Mouse (Mus musculus): ENCODE results near the gene Snx33. TPM values are rescaled to one million over a fixed set of nuclear protein-coding genes. Genes with fewer than 3 reads are reported as not detected.

Snx33 gene
- polyA plus RNA-seq, 1 experiment from 2014 or later, result 6.5 TPM

DNA sequence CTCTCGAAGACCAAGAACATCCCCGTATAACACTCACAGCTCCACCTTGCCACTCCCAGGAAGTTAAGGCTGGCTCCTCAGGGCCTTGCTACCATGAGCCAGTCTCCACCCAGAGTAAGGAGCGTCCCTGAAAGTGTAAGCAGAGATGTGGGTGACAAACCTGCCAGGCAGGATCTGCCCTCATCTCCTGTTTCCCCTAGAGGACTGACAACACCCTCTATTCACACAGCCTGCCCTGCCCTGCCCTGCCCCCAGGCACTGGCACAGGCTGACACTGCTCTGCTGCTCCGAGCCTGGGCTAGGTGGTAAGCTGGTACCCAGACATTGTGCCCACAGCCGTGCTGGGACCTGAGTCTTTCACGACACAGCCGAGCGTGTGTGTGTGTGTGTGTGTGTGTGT lies 27.0 kb downstream of the Snx33 start:
- Histone ChIP-seq H3K36me3 (ENCODE audit: control insufficient read depth, insufficient read depth, low read length) (no peaks in the 10 kb centered on the region), H3K4me2 (ENCODE audit: low read depth) (no peak overlapping the region), H3K9me3 (ENCODE audit: control insufficient read depth, low read length) (no peaks in the 10 kb centered on the region), H3K27me3 (ENCODE audit: control insufficient read depth, insufficient read depth, low read length) (no peaks in the 10 kb centered on the region), H3K4me1 (ENCODE audit: control insufficient read depth, insufficient read depth, low read length) (no peaks in the 10 kb centered on the region), H3K9ac (ENCODE audit: low read length) (no peak overlapping the region), H3K27ac (ENCODE audit: low read depth, low read length) (no peak overlapping the region), H3K4me3 (ENCODE audit: low read depth, low read length) (no peak overlapping the region)
- 70% methylated on average over 8 of the region's 8 CpGs for WGBS
- no peak for ATAC-seq (ENCODE audit: insufficient read depth, low FRiP score, low TSS enrichment)
- DNase-seq (ENCODE audit: low spot score), result no peak

DNA sequence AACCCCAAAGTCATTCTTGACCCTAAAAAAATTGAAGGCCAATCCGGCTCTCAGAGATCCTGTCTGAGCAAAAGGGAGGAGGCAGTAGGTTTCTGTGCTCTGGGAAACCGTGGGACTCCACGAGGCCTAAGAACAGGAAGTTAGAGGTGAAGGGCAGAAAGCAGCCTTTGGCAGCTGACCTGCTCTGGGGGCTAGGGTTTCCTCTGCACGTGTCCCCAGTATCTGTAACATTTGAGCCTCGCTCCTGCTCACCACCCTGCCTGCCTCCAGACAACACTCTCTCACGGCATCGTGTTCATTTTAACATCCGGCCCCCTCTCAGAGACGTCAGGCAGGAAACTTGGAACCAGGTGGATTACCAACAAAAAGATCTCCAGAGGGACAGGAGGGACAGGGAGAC lies 27.6 kb downstream of the Snx33 start:
- no peak overlapping the region for H3K4me3 ChIP-seq (ENCODE audit: low read depth, low read length)
- no peak overlapping the region for H3K4me2 ChIP-seq (ENCODE audit: low read depth)
- ATAC-seq (ENCODE audit: insufficient read depth, low FRiP score, low TSS enrichment) (no peak), DNase-seq (ENCODE audit: low spot score) (no peak)
- no peaks in the 10 kb centered on the region for H3K27me3 ChIP-seq (ENCODE audit: control insufficient read depth, insufficient read depth, low read length)
- H3K36me3 ChIP-seq (ENCODE audit: control insufficient read depth, insufficient read depth, low read length), result no peaks in the 10 kb centered on the region
- no peak overlapping the region for H3K27ac ChIP-seq (ENCODE audit: low read depth, low read length)
- 65% methylated on average over 9 of the region's 9 CpGs for WGBS
- H3K9ac ChIP-seq (ENCODE audit: low read length), result no peak overlapping the region
- H3K4me1 ChIP-seq (ENCODE audit: control insufficient read depth, insufficient read depth, low read length), result no peaks in the 10 kb centered on the region
- no peaks in the 10 kb centered on the region for H3K9me3 ChIP-seq (ENCODE audit: control insufficient read depth, low read length)

DNA sequence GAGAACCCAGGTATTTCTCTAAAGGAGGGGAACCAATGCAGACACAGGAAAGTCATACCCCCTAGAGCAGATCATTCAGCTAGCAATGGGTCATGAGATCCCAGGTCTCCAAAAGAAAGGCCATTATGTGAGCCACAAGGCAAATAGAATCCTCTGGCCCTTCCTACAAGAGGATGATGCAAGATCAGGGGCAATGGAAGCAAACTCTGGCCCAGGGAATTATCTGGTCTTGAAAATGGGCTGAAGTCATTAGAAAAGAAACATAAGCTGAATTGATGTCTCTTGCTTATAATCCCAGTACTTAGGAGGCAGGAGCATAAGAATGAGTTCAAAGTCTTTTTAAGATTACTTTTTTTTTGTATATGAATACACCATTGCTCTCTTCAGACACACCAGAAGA lies 28.1 kb downstream of the Snx33 start:
- Histone ChIP-seq H3K4me2 (ENCODE audit: low read depth) (no peak overlapping the region), H3K9ac (ENCODE audit: low read length) (no peak overlapping the region), H3K27me3 (ENCODE audit: control insufficient read depth, insufficient read depth, low read length) (no peaks in the 10 kb centered on the region), H3K36me3 (ENCODE audit: control insufficient read depth, insufficient read depth, low read length) (no peaks in the 10 kb centered on the region), H3K4me3 (ENCODE audit: low read depth, low read length) (no peak overlapping the region), H3K9me3 (ENCODE audit: control insufficient read depth, low read length) (no peaks in the 10 kb centered on the region), H3K4me1 (ENCODE audit: control insufficient read depth, insufficient read depth, low read length) (no peaks in the 10 kb centered on the region), H3K27ac (ENCODE audit: low read depth, low read length) (no peak overlapping the region)
- ATAC-seq (ENCODE audit: insufficient read depth, low FRiP score, low TSS enrichment) (no peak), DNase-seq (ENCODE audit: low spot score) (no peak)

DNA sequence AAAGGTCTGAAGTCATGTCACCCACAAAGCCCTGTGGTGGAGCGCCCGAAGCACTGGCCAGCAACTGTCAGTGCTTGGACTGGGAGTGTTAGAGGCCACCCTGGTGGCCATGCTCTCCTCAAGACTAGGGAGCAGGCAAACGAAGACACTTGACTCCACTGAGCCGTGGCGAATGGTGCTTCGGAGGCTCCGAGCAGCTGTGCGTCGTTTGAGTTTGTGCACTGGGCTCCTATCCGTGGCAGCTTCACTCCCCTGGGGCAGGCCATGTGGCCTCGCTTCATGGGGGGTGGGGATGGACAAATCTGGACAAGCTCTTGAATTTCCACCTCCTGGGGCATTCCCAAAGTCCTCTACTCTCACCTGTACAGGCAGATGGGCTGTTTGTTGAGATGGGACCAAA lies 28.8 kb downstream of the Snx33 start:
- no peaks in the 10 kb centered on the region for H3K4me1 ChIP-seq (ENCODE audit: control insufficient read depth, insufficient read depth, low read length)
- H3K4me2 ChIP-seq (ENCODE audit: low read depth), result no peak overlapping the region
- no peak overlapping the region for H3K4me3 ChIP-seq (ENCODE audit: low read depth, low read length)
- H3K27me3 ChIP-seq (ENCODE audit: control insufficient read depth, insufficient read depth, low read length), result no peaks in the 10 kb centered on the region
- 64% methylated on average over 11 of the region's 11 CpGs for WGBS
- ATAC-seq (ENCODE audit: insufficient read depth, low FRiP score, low TSS enrichment), result no peak
- no peak overlapping the region for H3K27ac ChIP-seq (ENCODE audit: low read depth, low read length)
- no peak overlapping the region for H3K9ac ChIP-seq (ENCODE audit: low read length)
- no peaks in the 10 kb centered on the region for H3K36me3 ChIP-seq (ENCODE audit: control insufficient read depth, insufficient read depth, low read length)
- DNase-seq (ENCODE audit: low spot score), result no peak
- no peaks in the 10 kb centered on the region for H3K9me3 ChIP-seq (ENCODE audit: control insufficient read depth, low read length)

DNA sequence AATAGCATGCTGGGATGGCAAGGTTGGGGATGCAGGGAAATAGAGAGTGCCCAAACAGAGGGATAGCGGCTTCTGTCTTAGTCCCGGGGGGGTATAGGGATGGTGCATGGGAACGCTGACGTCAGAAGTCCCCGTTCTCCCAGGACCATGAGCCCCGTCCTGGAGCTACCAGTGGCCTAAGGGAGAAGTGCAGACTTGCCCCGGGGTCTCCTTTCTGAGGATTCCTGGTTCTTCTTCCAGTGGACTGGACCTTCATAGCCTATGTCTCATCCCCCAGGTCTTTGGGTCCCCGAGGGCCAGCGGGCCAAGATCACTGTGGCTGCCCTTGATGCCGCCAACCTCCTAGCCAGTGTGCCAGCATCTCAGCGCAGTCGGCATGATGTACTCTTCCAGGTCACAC lies 31.4 kb downstream of the Snx33 start:
- no peaks in the 10 kb centered on the region for H3K36me3 ChIP-seq (ENCODE audit: control insufficient read depth, insufficient read depth, low read length)
- whole genome bisulfite sequencing, result 91% methylated on average over 12 of the region's 12 CpGs
- DNase-seq (ENCODE audit: low spot score) (no peak), ATAC-seq (ENCODE audit: insufficient read depth, low FRiP score, low TSS enrichment) (no peak)
- H3K27me3 ChIP-seq (ENCODE audit: control insufficient read depth, insufficient read depth, low read length), result 0 out of 2 replicates have a peak, but pooled peaks cover 3% of the 10 kb centered on the region
- no peaks in the 10 kb centered on the region for H3K4me1 ChIP-seq (ENCODE audit: control insufficient read depth, insufficient read depth, low read length)
- H3K4me3 ChIP-seq (ENCODE audit: low read depth, low read length), result no peak overlapping the region
- H3K9ac ChIP-seq (ENCODE audit: low read length), result no peak overlapping the region
- no peak overlapping the region for H3K4me2 ChIP-seq (ENCODE audit: low read depth)
- H3K9me3 ChIP-seq (ENCODE audit: control insufficient read depth, low read length), result no peaks in the 10 kb centered on the region
- no peak overlapping the region for H3K27ac ChIP-seq (ENCODE audit: low read depth, low read length)

DNA sequence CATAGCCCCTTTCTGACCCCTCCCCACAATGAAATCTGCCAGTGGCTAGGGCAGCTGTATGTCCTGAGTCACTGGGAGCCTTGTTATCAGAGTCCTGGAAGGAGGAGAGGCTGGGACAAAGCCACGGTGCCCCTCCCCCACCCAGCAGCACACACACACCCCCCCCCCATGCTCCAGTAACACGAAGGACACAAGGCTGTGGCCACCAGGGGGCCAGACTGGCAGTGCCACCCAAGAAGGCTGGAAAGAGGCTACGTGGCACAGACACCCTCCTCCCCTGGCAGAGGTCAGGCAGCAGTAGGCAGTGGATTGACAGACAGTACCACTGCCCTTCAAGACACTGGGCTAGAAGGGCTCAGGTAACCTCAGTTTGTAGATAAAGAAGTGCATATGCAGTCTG lies 34.2 kb downstream of the Snx33 start:
- Histone ChIP-seq H3K4me2 (ENCODE audit: low read depth) (no peak overlapping the region), H3K4me3 (ENCODE audit: low read depth, low read length) (no peak overlapping the region), H3K27me3 (ENCODE audit: control insufficient read depth, insufficient read depth, low read length) (0 out of 2 replicates have a peak, but pooled peaks cover 3% of the 10 kb centered on the region), H3K9me3 (ENCODE audit: control insufficient read depth, low read length) (no peaks in the 10 kb centered on the region), H3K4me1 (ENCODE audit: control insufficient read depth, insufficient read depth, low read length) (0 out of 2 replicates have a peak, but pooled peaks cover 2% of the 10 kb centered on the region), H3K9ac (ENCODE audit: low read length) (no peak overlapping the region), H3K27ac (ENCODE audit: low read depth, low read length) (no peak overlapping the region), H3K36me3 (ENCODE audit: control insufficient read depth, insufficient read depth, low read length) (no peaks in the 10 kb centered on the region)
- ATAC-seq (ENCODE audit: insufficient read depth, low FRiP score, low TSS enrichment) (no peak), DNase-seq (ENCODE audit: low spot score) (peak; percentile 50)
- WGBS, result 18% methylated on average over 3 of the region's 3 CpGs

DNA sequence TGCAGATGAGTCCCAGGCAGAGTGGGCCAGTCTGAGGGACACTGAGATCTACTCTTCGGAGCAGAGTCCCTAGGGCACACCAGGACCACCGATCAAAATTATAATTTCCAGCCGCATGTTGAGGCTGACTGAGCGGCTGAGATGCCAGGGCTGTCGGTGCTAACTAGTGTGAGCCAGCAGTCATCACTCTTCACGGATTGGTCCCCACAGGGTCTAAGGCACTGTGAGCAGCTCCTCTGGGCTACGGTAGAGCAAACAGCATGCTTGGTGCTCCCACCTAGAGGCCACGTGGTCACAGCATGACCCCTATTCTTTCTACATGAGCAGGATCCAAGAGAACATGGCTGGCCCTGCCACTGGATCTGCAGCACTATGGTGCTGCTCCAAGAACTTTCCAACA lies 34.9 kb downstream of the Snx33 start:
- H3K27ac ChIP-seq (ENCODE audit: low read depth, low read length), result no peak overlapping the region
- 0 out of 2 replicates have a peak, but pooled peaks cover 2% of the 10 kb centered on the region for H3K4me1 ChIP-seq (ENCODE audit: control insufficient read depth, insufficient read depth, low read length)
- H3K9me3 ChIP-seq (ENCODE audit: control insufficient read depth, low read length), result no peaks in the 10 kb centered on the region
- 0 out of 2 replicates have a peak, but pooled peaks cover 3% of the 10 kb centered on the region for H3K27me3 ChIP-seq (ENCODE audit: control insufficient read depth, insufficient read depth, low read length)
- 67% methylated on average over 8 of the region's 8 CpGs for WGBS
- no peak overlapping the region for H3K4me2 ChIP-seq (ENCODE audit: low read depth)
- H3K9ac ChIP-seq (ENCODE audit: low read length), result no peak overlapping the region
- DNase-seq (ENCODE audit: low spot score), result no peak
- H3K36me3 ChIP-seq (ENCODE audit: control insufficient read depth, insufficient read depth, low read length), result no peaks in the 10 kb centered on the region
- ATAC-seq (ENCODE audit: insufficient read depth, low FRiP score, low TSS enrichment), result no peak
- no peak overlapping the region for H3K4me3 ChIP-seq (ENCODE audit: low read depth, low read length)

DNA sequence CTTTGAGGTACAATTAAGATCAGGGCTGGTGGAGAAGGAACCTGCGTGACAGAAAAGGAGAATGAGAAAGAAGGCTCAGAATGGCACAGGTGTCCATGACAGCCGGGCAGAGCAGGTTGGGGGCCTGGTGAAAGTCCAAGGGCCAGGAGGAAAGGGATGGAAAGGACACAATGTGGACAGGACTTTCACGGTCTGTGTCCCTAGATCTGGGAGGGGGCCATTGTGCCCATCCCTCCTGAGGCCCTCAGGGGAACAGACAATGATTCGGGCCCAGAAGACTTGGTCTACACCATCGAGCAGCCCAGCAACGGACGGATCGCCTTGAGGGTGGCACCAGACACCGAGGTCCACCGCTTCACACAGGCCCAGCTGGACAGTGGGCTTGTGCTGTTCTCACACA lies 36.1 kb downstream of the Snx33 start:
- Histone ChIP-seq H3K9ac (ENCODE audit: low read length) (no peak overlapping the region), H3K36me3 (ENCODE audit: control insufficient read depth, insufficient read depth, low read length) (no peaks in the 10 kb centered on the region), H3K27me3 (ENCODE audit: control insufficient read depth, insufficient read depth, low read length) (0 out of 2 replicates have a peak, but pooled peaks cover 3% of the 10 kb centered on the region), H3K27ac (ENCODE audit: low read depth, low read length) (no peak overlapping the region), H3K9me3 (ENCODE audit: control insufficient read depth, low read length) (no peaks in the 10 kb centered on the region), H3K4me3 (ENCODE audit: low read depth, low read length) (no peak overlapping the region), H3K4me1 (ENCODE audit: control insufficient read depth, insufficient read depth, low read length) (0 out of 2 replicates have a peak, but pooled peaks cover 2% of the 10 kb centered on the region), H3K4me2 (ENCODE audit: low read depth) (no peak overlapping the region)
- 92% methylated on average over 10 of the region's 10 CpGs for WGBS
- DNase-seq (ENCODE audit: low spot score) (no peak), ATAC-seq (ENCODE audit: insufficient read depth, low FRiP score, low TSS enrichment) (no peak)

DNA sequence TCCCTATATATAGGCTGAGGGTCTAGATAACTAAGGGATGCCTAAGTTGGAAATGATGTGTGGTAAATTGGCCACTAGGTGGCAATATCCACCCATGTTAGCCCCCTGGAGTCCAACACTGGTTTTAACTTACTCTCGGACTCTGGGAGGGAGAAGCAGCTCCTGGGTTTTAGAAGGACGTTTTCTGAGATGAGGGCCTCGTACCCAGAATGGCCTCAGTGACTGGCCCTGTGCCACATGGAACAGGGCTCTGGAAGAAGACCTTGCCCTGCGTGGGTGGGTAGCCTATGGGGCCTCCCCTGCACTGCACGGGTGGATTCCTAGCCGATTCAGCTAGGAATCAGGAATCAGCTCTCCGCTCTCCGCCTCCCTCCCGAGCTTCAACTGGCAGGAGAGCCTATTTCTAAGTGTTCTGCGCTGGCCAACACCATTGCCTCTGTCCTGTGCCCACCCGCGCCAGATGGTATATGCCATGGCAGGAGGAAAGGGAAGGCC lies 36.6 kb downstream of the Snx33 start:
- Histone ChIP-seq H3K27ac (ENCODE audit: low read depth, low read length) (no peak overlapping the region), H3K4me1 (ENCODE audit: control insufficient read depth, insufficient read depth, low read length) (0 out of 2 replicates have a peak, but pooled peaks cover 2% of the 10 kb centered on the region), H3K4me2 (ENCODE audit: low read depth) (peak overlapping the region; percentile 28; the same call in 1 of the 2 replicates), H3K4me3 (ENCODE audit: low read depth, low read length) (no peak overlapping the region), H3K9ac (ENCODE audit: low read length) (no peak overlapping the region), H3K36me3 (ENCODE audit: control insufficient read depth, insufficient read depth, low read length) (no peaks in the 10 kb centered on the region; the same call in 1 of the 2 replicates), H3K9me3 (ENCODE audit: control insufficient read depth, low read length) (no peaks in the 10 kb centered on the region), H3K27me3 (ENCODE audit: control insufficient read depth, insufficient read depth, low read length) (0 out of 2 replicates have a peak, but pooled peaks cover 3% of the 10 kb centered on the region)
- WGBS, result 41% methylated on average over 12 of the region's 12 CpGs
- DNase-seq (ENCODE audit: low spot score) (peak; percentile 76), ATAC-seq (ENCODE audit: insufficient read depth, low FRiP score, low TSS enrichment) (0 out of 2 replicates have a peak, but pooled peaks have one; percentile 51)

All from neural tube, embryonic 11.5 days (tissue).